Mouse (Mus musculus): ENCODE measurements around the gene 4930595D18Rik. TPM values are rescaled to one million over a fixed set of nuclear protein-coding genes. Genes with fewer than 3 reads are reported as not detected.

Gene 4930595D18Rik
- polyA plus RNA-seq, 1 experiment from 2014 or later = not detected

DNA sequence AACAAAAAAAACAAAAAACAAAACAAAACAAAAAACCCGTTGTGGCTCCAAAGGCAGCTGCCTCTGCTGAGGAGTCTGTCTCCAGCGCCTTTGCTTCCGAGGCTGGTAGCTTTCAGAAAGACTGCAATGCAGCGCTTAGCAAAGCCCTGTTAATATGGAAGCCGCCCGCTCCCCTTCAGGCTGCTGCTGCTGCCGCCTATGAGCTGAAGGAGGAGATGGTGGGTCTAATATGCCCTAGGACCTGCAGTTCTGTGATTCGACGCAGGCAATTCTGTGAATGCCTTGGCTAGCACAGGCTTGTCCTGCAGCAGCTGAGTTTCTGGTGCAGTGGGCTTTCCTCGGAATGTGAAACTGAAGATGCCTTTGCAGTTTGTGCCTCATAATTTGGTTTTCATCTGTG lies 18.8 kb upstream of the 4930595D18Rik start:
- no peaks in the 10 kb centered on the region for H3K27me3 ChIP-seq (ENCODE audit: insufficient read depth, low read length)
- 70% methylated on average over 10 of the region's 10 CpGs for WGBS
- no peak for ATAC-seq (ENCODE audit: low FRiP score, low TSS enrichment)

DNA sequence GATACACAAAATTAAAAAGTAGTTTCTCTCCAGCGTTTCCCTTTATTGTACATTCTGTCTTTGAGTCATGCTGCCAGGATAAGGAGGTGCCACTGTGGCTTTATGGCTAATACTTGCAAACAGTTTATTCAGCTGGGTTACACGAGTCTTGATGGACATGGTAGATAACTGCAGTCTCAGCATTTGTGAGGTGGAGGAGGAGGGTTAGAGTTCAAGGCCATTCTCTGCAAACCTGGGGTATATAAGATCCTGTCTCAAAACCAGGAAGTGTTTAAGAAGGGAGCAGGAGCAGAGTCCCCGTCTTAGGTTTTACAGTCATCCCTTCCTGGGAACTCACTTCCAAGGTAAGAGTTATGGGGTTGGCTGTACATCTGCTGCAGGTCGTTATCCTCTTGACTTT lies 12.3 kb upstream of the 4930595D18Rik start:
- no peak overlapping the region for H3K4me2 ChIP-seq (replicated peaks; ENCODE audit: low read depth, low read length)
- H3K4me3 ChIP-seq (ENCODE audit: low read length) = no peak overlapping the region
- H3K9me3 ChIP-seq (ENCODE audit: low read length) = no peaks in the 10 kb centered on the region
- H3K27me3 ChIP-seq (ENCODE audit: insufficient read depth, low read length) = no peaks in the 10 kb centered on the region
- peaks cover 15% of the 10 kb centered on the region for H3K4me1 ChIP-seq (ENCODE audit: insufficient read depth, low read length)
- ATAC-seq (ENCODE audit: low FRiP score, low TSS enrichment) = no peak
- H3K36me3 ChIP-seq (ENCODE audit: insufficient read depth, low read length) = no peaks in the 10 kb centered on the region
- H3K9ac ChIP-seq (replicated peaks; ENCODE audit: low read length) = no peak overlapping the region
- WGBS = 59% methylated on average over 4 of the region's 4 CpGs
- H3K27ac ChIP-seq (ENCODE audit: low read length) = no peak overlapping the region

More for the DNA sequence above, 18.8 kb upstream of the 4930595D18Rik start:
- Histone ChIP-seq H3K4me3 (ENCODE audit: low read length) (no peak overlapping the region), H3K27ac (ENCODE audit: low read length) (no peak overlapping the region), H3K36me3 (ENCODE audit: insufficient read depth, low read length) (no peaks in the 10 kb centered on the region), H3K4me1 (ENCODE audit: insufficient read depth, low read length) (no peaks in the 10 kb centered on the region), H3K9me3 (ENCODE audit: low read length) (no peaks in the 10 kb centered on the region), H3K4me2 (replicated peaks; ENCODE audit: low read depth, low read length) (no peak overlapping the region), H3K9ac (replicated peaks; ENCODE audit: low read length) (no peak overlapping the region)

DNA sequence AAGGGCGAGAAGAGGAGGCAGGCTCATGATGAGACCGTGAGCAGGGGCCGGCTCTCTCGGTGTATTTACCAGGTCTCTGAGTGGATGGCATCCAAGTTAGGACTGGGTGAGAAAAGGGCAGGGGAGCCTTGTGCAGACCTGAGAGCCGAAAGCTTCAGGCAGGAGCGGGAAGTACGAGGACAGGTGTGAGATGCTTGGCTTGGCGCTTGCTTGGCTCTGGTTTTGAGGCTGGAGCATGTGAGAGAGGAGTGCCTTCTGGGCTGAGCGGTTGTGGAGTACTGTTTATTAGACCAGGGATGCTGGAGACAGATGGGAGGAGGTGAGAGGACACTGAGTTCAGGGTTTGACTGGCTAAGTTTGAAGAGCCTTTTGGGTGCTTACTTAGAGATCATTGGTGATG lies 9.0 kb upstream of the 4930595D18Rik start:
- no peak overlapping the region for H3K4me3 ChIP-seq (ENCODE audit: low read length)
- H3K9ac ChIP-seq (replicated peaks; ENCODE audit: low read length) = no peak overlapping the region
- no peak overlapping the region for H3K27ac ChIP-seq (ENCODE audit: low read length)
- peaks cover 15% of the 10 kb centered on the region for H3K4me1 ChIP-seq (ENCODE audit: insufficient read depth, low read length)
- no peak overlapping the region for H3K4me2 ChIP-seq (replicated peaks; ENCODE audit: low read depth, low read length)
- H3K36me3 ChIP-seq (ENCODE audit: insufficient read depth, low read length) = no peaks in the 10 kb centered on the region
- H3K9me3 ChIP-seq (ENCODE audit: low read length) = no peaks in the 10 kb centered on the region
- ATAC-seq (ENCODE audit: low FRiP score, low TSS enrichment) = peak; percentile 43; the same call in 1 of the 2 replicates
- 49% methylated on average over 9 of the region's 9 CpGs for WGBS
- no peaks in the 10 kb centered on the region for H3K27me3 ChIP-seq (ENCODE audit: insufficient read depth, low read length)

DNA sequence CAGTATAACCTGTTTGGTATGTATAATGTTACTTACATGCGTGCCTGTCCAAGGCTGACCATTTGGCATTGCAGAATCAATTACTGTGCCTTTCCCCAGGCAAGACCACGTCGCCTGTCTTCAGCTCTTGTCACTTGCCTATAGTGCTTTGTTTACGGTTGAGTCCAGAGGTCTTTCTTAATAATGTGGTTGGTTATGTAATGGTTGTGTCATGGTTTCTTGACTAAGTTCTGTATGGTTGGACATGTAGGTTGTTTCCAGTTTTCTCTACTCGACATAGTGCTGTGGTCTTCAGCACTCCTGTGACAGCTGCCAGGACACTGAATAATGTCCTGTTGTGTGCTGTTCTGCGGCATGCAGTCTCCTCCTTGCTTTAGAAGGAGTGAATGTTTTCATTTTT lies 8.5 kb upstream of the 4930595D18Rik start:
- H3K4me2 ChIP-seq (replicated peaks; ENCODE audit: low read depth, low read length) = no peak overlapping the region
- no peak overlapping the region for H3K27ac ChIP-seq (ENCODE audit: low read length)
- peaks cover 15% of the 10 kb centered on the region for H3K4me1 ChIP-seq (ENCODE audit: insufficient read depth, low read length)
- no peaks in the 10 kb centered on the region for H3K27me3 ChIP-seq (ENCODE audit: insufficient read depth, low read length)
- H3K9me3 ChIP-seq (ENCODE audit: low read length) = no peaks in the 10 kb centered on the region
- H3K36me3 ChIP-seq (ENCODE audit: insufficient read depth, low read length) = no peaks in the 10 kb centered on the region
- WGBS = 55% methylated on average over 6 of the region's 6 CpGs
- H3K4me3 ChIP-seq (ENCODE audit: low read length) = no peak overlapping the region
- H3K9ac ChIP-seq (replicated peaks; ENCODE audit: low read length) = no peak overlapping the region
- no peak for ATAC-seq (ENCODE audit: low FRiP score, low TSS enrichment)

DNA sequence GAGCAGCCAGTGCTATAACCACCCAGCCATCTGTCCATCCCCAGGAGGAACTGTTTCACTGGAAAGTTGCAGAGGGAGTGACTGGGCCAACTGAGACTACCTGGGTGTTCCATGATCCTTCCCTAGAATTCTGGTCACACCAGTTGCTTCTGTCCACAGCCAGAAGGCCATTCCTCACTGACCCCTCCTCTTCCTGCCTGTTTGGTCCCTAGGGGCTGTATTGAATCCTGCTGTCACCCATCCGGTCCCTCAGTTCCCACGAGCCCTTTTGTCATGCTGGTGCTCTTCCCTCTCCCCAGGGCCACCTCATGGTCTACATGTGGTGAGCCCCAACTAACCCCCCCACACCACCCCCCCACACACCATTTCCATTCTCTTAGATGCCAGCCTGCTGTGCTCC lies 6.6 kb upstream of the 4930595D18Rik start:
- H3K4me2 ChIP-seq (replicated peaks; ENCODE audit: low read depth, low read length) = no peak overlapping the region
- 65% methylated on average over 2 of the region's 2 CpGs for WGBS
- H3K4me1 ChIP-seq (ENCODE audit: insufficient read depth, low read length) = peaks cover 20% of the 10 kb centered on the region
- H3K27me3 ChIP-seq (ENCODE audit: insufficient read depth, low read length) = no peaks in the 10 kb centered on the region
- no peak overlapping the region for H3K9ac ChIP-seq (replicated peaks; ENCODE audit: low read length)
- H3K4me3 ChIP-seq (ENCODE audit: low read length) = no peak overlapping the region
- no peaks in the 10 kb centered on the region for H3K9me3 ChIP-seq (ENCODE audit: low read length)
- ATAC-seq (ENCODE audit: low FRiP score, low TSS enrichment) = no peak
- no peaks in the 10 kb centered on the region for H3K36me3 ChIP-seq (ENCODE audit: insufficient read depth, low read length)
- H3K27ac ChIP-seq (ENCODE audit: low read length) = no peak overlapping the region

DNA sequence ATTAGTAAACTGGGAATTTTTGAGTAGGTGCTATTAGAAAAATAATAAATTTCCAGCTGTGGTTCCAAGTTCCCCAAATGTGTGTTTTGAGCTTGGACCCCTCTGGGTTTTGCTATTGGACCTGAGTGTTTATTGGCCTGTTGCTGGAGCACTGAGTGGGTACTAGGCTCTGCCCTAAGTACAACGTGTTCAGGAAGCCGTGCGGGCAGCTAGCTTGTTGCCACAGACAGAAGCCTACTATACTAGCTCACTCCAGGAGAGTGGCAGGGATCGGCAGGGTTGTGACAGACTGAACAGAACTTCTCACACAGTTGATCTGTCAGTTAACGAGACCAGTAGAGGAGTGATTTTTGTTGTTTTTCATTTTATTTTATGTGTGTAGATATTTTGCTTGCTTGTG lies 6.1 kb upstream of the 4930595D18Rik start:
- Histone ChIP-seq H3K9me3 (ENCODE audit: low read length) (no peaks in the 10 kb centered on the region), H3K36me3 (ENCODE audit: insufficient read depth, low read length) (no peaks in the 10 kb centered on the region), H3K27ac (ENCODE audit: low read length) (no peak overlapping the region), H3K4me2 (replicated peaks; ENCODE audit: low read depth, low read length) (no peak overlapping the region), H3K27me3 (ENCODE audit: insufficient read depth, low read length) (no peaks in the 10 kb centered on the region), H3K4me1 (ENCODE audit: insufficient read depth, low read length) (peaks cover 20% of the 10 kb centered on the region), H3K9ac (replicated peaks; ENCODE audit: low read length) (no peak overlapping the region), H3K4me3 (ENCODE audit: low read length) (no peak overlapping the region)
- ATAC-seq (ENCODE audit: low FRiP score, low TSS enrichment) = no peak
- 85% methylated on average over 5 of the region's 5 CpGs for WGBS

DNA sequence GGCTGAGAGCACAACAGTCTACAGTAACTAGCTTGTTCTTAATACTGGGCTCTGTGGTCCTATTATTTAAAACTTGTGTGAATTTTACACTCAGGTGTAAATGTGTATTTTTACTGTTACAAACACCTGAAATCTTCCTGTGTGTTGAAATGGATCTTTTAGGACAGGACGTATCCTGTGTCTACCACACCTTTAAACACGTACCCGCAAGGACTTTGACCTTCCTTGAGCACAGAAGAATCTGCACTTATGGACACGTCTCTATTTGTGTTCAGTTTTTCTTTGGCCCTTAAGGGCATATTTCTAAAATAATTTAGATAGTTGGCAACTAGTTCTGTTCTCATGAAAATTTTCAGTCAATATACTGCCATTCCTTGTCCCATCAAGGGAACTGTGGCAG lies 4.0 kb upstream of the 4930595D18Rik start:
- no peak overlapping the region for H3K27ac ChIP-seq (ENCODE audit: low read length)
- 91% methylated on average over 4 of the region's 4 CpGs for WGBS

DNA sequence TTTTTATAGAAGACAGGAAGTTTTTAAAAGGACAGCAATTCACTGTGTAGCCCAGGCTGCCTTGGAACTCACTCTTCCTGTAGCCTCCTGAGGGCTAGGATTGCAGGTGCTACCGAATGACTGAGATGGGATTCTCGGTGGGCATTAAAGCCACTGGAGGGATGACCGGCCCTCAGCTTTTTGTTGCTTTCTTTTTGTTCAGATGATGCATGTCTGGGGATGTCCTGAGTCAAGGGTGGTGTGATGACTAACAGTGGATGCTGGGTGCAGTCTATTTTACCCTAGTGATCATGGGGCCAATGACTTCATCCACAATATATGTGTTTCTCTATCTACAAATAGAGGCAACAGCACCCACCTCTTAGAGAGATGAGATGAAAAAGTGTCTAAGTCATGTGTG lies 2.7 kb upstream of the 4930595D18Rik start:
- no peak overlapping the region for H3K9ac ChIP-seq (replicated peaks; ENCODE audit: low read length)
- 0 out of 2 replicates have a peak, but pooled peaks cover 4% of the 10 kb centered on the region for H3K4me1 ChIP-seq (ENCODE audit: insufficient read depth, low read length)
- 75% methylated on average over 3 of the region's 3 CpGs for WGBS
- no peaks in the 10 kb centered on the region for H3K27me3 ChIP-seq (ENCODE audit: insufficient read depth, low read length)
- ATAC-seq (ENCODE audit: low FRiP score, low TSS enrichment) = no peak
- no peak overlapping the region for H3K27ac ChIP-seq (ENCODE audit: low read length)
- no peaks in the 10 kb centered on the region for H3K36me3 ChIP-seq (ENCODE audit: insufficient read depth, low read length)
- H3K4me2 ChIP-seq (replicated peaks; ENCODE audit: low read depth, low read length) = no peak overlapping the region
- H3K9me3 ChIP-seq (ENCODE audit: low read length) = no peaks in the 10 kb centered on the region
- no peak overlapping the region for H3K4me3 ChIP-seq (ENCODE audit: low read length)

More for the DNA sequence above, 4.0 kb upstream of the 4930595D18Rik start:
- peaks cover 11% of the 10 kb centered on the region for H3K4me1 ChIP-seq (ENCODE audit: insufficient read depth, low read length)
- ATAC-seq (ENCODE audit: low FRiP score, low TSS enrichment) = no peak
- no peaks in the 10 kb centered on the region for H3K36me3 ChIP-seq (ENCODE audit: insufficient read depth, low read length)
- no peaks in the 10 kb centered on the region for H3K27me3 ChIP-seq (ENCODE audit: insufficient read depth, low read length)
- H3K4me2 ChIP-seq (replicated peaks; ENCODE audit: low read depth, low read length) = no peak overlapping the region
- no peak overlapping the region for H3K9ac ChIP-seq (replicated peaks; ENCODE audit: low read length)
- no peak overlapping the region for H3K4me3 ChIP-seq (ENCODE audit: low read length)
- no peaks in the 10 kb centered on the region for H3K9me3 ChIP-seq (ENCODE audit: low read length)

DNA sequence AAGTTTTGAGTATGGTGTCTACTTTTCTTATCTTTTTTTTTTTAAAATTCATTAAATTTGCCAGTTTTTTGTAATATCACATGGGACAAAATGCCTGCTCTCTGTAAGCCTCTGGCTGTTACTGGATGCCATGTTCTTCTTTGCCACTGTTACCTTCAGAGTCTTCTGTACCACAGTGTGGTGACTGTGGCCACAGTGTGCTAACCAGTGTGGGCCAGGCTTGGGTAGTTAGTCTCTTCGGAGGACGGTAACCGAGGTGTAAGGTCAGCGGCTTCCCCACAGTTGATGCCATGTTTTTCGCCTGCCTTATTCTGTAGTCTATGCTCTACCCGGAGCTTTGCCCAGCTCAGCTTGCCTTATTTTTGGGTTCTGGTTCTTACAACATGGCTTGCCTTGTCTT lies 1.9 kb downstream of the 4930595D18Rik start:
- Histone ChIP-seq H3K36me3 (ENCODE audit: insufficient read depth, low read length) (no peaks in the 10 kb centered on the region), H3K9ac (replicated peaks; ENCODE audit: low read length) (no peak overlapping the region), H3K9me3 (ENCODE audit: low read length) (no peaks in the 10 kb centered on the region), H3K4me1 (ENCODE audit: insufficient read depth, low read length) (0 out of 2 replicates have a peak, but pooled peaks cover 4% of the 10 kb centered on the region), H3K27ac (ENCODE audit: low read length) (no peak overlapping the region), H3K27me3 (ENCODE audit: insufficient read depth, low read length) (no peaks in the 10 kb centered on the region), H3K4me2 (replicated peaks; ENCODE audit: low read depth, low read length) (no peak overlapping the region), H3K4me3 (ENCODE audit: low read length) (no peak overlapping the region)
- no peak for ATAC-seq (ENCODE audit: low FRiP score, low TSS enrichment)
- WGBS = 92% methylated on average over 6 of the region's 6 CpGs

DNA sequence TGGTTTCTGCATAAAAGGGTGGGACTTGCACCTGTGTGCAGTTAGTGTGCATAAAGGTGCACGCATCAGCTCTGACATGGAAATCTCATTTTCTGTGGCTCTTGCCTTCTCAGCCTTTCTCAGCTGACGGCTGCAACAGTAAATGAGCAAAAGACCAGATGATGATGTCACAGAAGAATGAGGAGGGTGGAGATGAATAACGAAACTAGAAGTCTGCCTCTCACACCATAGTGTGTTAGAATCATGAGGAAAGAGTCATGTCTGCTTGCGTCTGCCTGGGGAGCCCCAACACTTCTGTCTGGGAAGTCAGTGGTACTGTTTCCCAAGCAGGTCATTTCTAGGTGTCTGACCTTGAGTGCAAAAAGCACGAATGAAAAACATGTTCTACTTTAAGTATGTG lies 2.4 kb downstream of the 4930595D18Rik start:
- Histone ChIP-seq H3K4me2 (replicated peaks; ENCODE audit: low read depth, low read length) (no peak overlapping the region), H3K27me3 (ENCODE audit: insufficient read depth, low read length) (no peaks in the 10 kb centered on the region), H3K9ac (replicated peaks; ENCODE audit: low read length) (no peak overlapping the region), H3K4me1 (ENCODE audit: insufficient read depth, low read length) (0 out of 2 replicates have a peak, but pooled peaks cover 4% of the 10 kb centered on the region), H3K9me3 (ENCODE audit: low read length) (no peaks in the 10 kb centered on the region), H3K27ac (ENCODE audit: low read length) (no peak overlapping the region), H3K4me3 (ENCODE audit: low read length) (no peak overlapping the region), H3K36me3 (ENCODE audit: insufficient read depth, low read length) (no peaks in the 10 kb centered on the region)
- 84% methylated on average over 5 of the region's 5 CpGs for WGBS
- ATAC-seq (ENCODE audit: low FRiP score, low TSS enrichment) = no peak
